8 mouse cellular contexts compared by ENCODE assay signal in genomic region chr7:44373460-44373859, GRCm38 (mm10). TPM values are rescaled to one million over a fixed set of nuclear protein-coding genes. Genes with fewer than 3 reads are reported as not detected.
A peak's percentile ranks its signal among the peaks of the same experiment; 100 is the strongest.
DNase-seq lines count a peak whose midpoint lies in the region; ATAC-seq and TF ChIP-seq lines count a peak whose summit lies in the region.

No protein-coding gene starts in this region.

- no peaks in the 10 kb centered on the region for H3K27me3 ChIP-seq in kidney, postnatal 0 days (ENCODE audit: insufficient read depth, low read length)
- H3K27me3 ChIP-seq in embryonic facial prominence, embryonic 12.5 days: no peaks in the 10 kb centered on the region
- no peaks in the 10 kb centered on the region; the same call in 1 of the 2 replicates for H3K27me3 ChIP-seq in intestine, embryonic 14.5 days (replicated peaks; ENCODE audit: control insufficient read depth, insufficient read depth, low read length)
- no peaks in the 10 kb centered on the region for H3K27me3 ChIP-seq in midbrain, postnatal 0 days (ENCODE audit: insufficient read depth, low read length)

- ATAC-seq in kidney, postnatal 0 days (replicated peaks; ENCODE audit: low FRiP score, low read depth): no peak
- peak; percentile 35; the same call in 1 of the 2 replicates for ATAC-seq in embryonic facial prominence, embryonic 12.5 days (ENCODE audit: insufficient number of reproducible peaks, insufficient read depth, low FRiP score, low TSS enrichment)
- no peak for ATAC-seq in intestine, embryonic 14.5 days (replicated peaks; ENCODE audit: low FRiP score, low TSS enrichment, low read depth)
- ATAC-seq in midbrain, postnatal 0 days (ENCODE audit: low FRiP score): peak; percentile 38

- no peak for DNase-seq in kidney, postnatal 0 days (ENCODE audit: low spot score)
- DNase-seq in kidney, postnatal 36 days: no peak
- DNase-seq in intestine, embryonic 14.5 days (ENCODE audit: low spot score): no peak
- no peak for DNase-seq in midbrain, postnatal 0 days (ENCODE audit: low spot score)
- DNase-seq in spleen, postnatal 4 days (ENCODE audit: low spot score in 2 of 2): no peak
- DNase-seq in cerebellum, adult 18-20 months: no peak
- no peak for DNase-seq in frontal cortex, adult 2 months (ENCODE audit: extremely low spot score in 1 of 2, low spot score in 1 of 2)

- H3K4me2 ChIP-seq in kidney, postnatal 0 days (ENCODE audit: low read length): peak overlapping the region; percentile 92
- H3K4me2 ChIP-seq in embryonic facial prominence, embryonic 12.5 days (replicated peaks): peak overlapping the region; percentile 81
- H3K4me2 ChIP-seq in intestine, embryonic 14.5 days (ENCODE audit: low read length): peak overlapping the region; percentile 71
- H3K4me2 ChIP-seq in midbrain, postnatal 0 days (ENCODE audit: low read depth, low read length, poor library complexity, severe bottlenecking): peak overlapping the region; percentile 80

- no peaks in the 10 kb centered on the region for H3K36me3 ChIP-seq in kidney, postnatal 0 days (ENCODE audit: insufficient read depth, low read length)
- no peaks in the 10 kb centered on the region for H3K36me3 ChIP-seq in embryonic facial prominence, embryonic 12.5 days
- no peaks in the 10 kb centered on the region for H3K36me3 ChIP-seq in intestine, embryonic 14.5 days (ENCODE audit: control insufficient read depth, insufficient read depth, low read length)
- no peaks in the 10 kb centered on the region for H3K36me3 ChIP-seq in midbrain, postnatal 0 days (ENCODE audit: insufficient read depth, low read length)

- TF ChIP-seq CTCF in kidney, postnatal 0 days (IDR thresholded peaks at IDR 0.05; ENCODE audit: low read depth): no peak
- no peak for TF ChIP-seq CTCF in midbrain, postnatal 0 days (IDR thresholded peaks at IDR 0.05)

- no peak overlapping the region for H3K27ac ChIP-seq in kidney, postnatal 0 days
- H3K27ac ChIP-seq in embryonic facial prominence, embryonic 12.5 days: no peak overlapping the region
- H3K27ac ChIP-seq in intestine, embryonic 14.5 days (ENCODE audit: low read depth): no peak overlapping the region
- peak overlapping the region; percentile 83; the same call in 1 of the 2 replicates for H3K27ac ChIP-seq in midbrain, postnatal 0 days (ENCODE audit: low read depth, low read length)

- no peaks in the 10 kb centered on the region for H3K9me3 ChIP-seq in kidney, postnatal 0 days (replicated peaks; ENCODE audit: low read length)
- no peaks in the 10 kb centered on the region for H3K9me3 ChIP-seq in embryonic facial prominence, embryonic 12.5 days
- no peaks in the 10 kb centered on the region for H3K9me3 ChIP-seq in intestine, embryonic 14.5 days (ENCODE audit: control insufficient read depth, low read length)
- no peaks in the 10 kb centered on the region for H3K9me3 ChIP-seq in midbrain, postnatal 0 days (ENCODE audit: low read length)

- H3K9ac ChIP-seq in kidney, postnatal 0 days (ENCODE audit: low read depth, low read length): 0 out of 2 replicates have a peak overlapping the region, but pooled peaks have one; percentile 23
- H3K9ac ChIP-seq in embryonic facial prominence, embryonic 12.5 days: peak overlapping the region; percentile 38
- H3K9ac ChIP-seq in intestine, embryonic 14.5 days (ENCODE audit: low read length): no peak overlapping the region
- H3K9ac ChIP-seq in midbrain, postnatal 0 days (replicated peaks; ENCODE audit: low read length, poor library complexity, severe bottlenecking): peak overlapping the region; percentile 39; the same call in 1 of the 2 replicates

- H3K4me3 ChIP-seq in kidney, postnatal 0 days (replicated peaks; ENCODE audit: low read depth, low read length): peak overlapping the region; percentile 57
- peak overlapping the region; percentile 52 for H3K4me3 ChIP-seq in embryonic facial prominence, embryonic 12.5 days
- H3K4me3 ChIP-seq in intestine, embryonic 14.5 days (ENCODE audit: low read depth, low read length): peak overlapping the region; percentile 64
- H3K4me3 ChIP-seq in midbrain, postnatal 0 days (ENCODE audit: low read depth, low read length): peak overlapping the region; percentile 56

- WGBS in kidney, postnatal 0 days: 18% methylated on average over 7 of the region's 7 CpGs
- WGBS in embryonic facial prominence, embryonic 12.5 days: 10% methylated on average over 7 of the region's 7 CpGs
- WGBS in intestine, embryonic 14.5 days: 11% methylated on average over 7 of the region's 7 CpGs
- WGBS in midbrain, postnatal 0 days: 10% methylated on average over 7 of the region's 7 CpGs

- H3K4me1 ChIP-seq in kidney, postnatal 0 days (replicated peaks; ENCODE audit: insufficient read depth, low read length): 0 out of 2 replicates have a peak, but pooled peaks cover 9% of the 10 kb centered on the region
- peaks cover 10% of the 10 kb centered on the region; the same call in 1 of the 2 replicates for H3K4me1 ChIP-seq in embryonic facial prominence, embryonic 12.5 days
- H3K4me1 ChIP-seq in intestine, embryonic 14.5 days (replicated peaks; ENCODE audit: control insufficient read depth, insufficient read depth, low read length): peaks cover 6% of the 10 kb centered on the region
- H3K4me1 ChIP-seq in midbrain, postnatal 0 days (ENCODE audit: insufficient read depth, low read length): peaks cover 3% of the 10 kb centered on the region; the same call in 1 of the 2 replicates

RNA-seq across cellular contexts. Expression of gene Syt3, which starts 10.4 kb away (rescaled TPM):
- 3.3 and 3.5 TPM in 2 replicates for polyA plus RNA-seq in kidney, postnatal 0 days (2015; fragmentation: Nextera tagmentation; extraction: Ambion mirVana)
- polyA plus RNA-seq in embryonic facial prominence, embryonic 12.5 days (2016; fragmentation: Nextera tagmentation; extraction: Ambion mirVana): 2.9 and 3.3 TPM in 2 replicates
- 1.6 and 1.7 TPM in 2 replicates for polyA plus RNA-seq in intestine, embryonic 14.5 days (2014; fragmentation: Nextera tagmentation; extraction: Ambion mirVana)
- total RNA-seq in midbrain, postnatal 0 days (2014; rRNA removed): 119 and 144 TPM in 2 replicates
- 88.4 and 96.7 TPM in 2 replicates for polyA plus RNA-seq in midbrain, postnatal 0 days (2015; fragmentation: Nextera tagmentation; extraction: Ambion mirVana)
- 56.7 and 57.0 TPM in 2 replicates for polyA plus RNA-seq in frontal cortex, adult 2 months (2012; rRNA removed)

RNA-seq across cellular contexts. Expression of gene 1700008O03Rik, which starts 12.2 kb away (rescaled TPM):
- 1.3 and 1.4 TPM in 2 replicates for polyA plus RNA-seq in kidney, postnatal 0 days (2015; fragmentation: Nextera tagmentation; extraction: Ambion mirVana)
- 0.86 and 1.1 TPM in 2 replicates for polyA plus RNA-seq in embryonic facial prominence, embryonic 12.5 days (2016; fragmentation: Nextera tagmentation; extraction: Ambion mirVana)
- polyA plus RNA-seq in intestine, embryonic 14.5 days (2014; fragmentation: Nextera tagmentation; extraction: Ambion mirVana): 1.5 and 1.6 TPM in 2 replicates
- total RNA-seq in midbrain, postnatal 0 days (2014; rRNA removed): 0.38 and 1.4 TPM in 2 replicates
- polyA plus RNA-seq in midbrain, postnatal 0 days (2015; fragmentation: Nextera tagmentation; extraction: Ambion mirVana): 3.8 and 5.2 TPM in 2 replicates
- 3.7 and 3.8 TPM in 2 replicates for polyA plus RNA-seq in frontal cortex, adult 2 months (2012; rRNA removed)

RNA-seq across cellular contexts. Expression of gene Lrrc4b, which starts 55.4 kb away (rescaled TPM):
- polyA plus RNA-seq in kidney, postnatal 0 days (2015; fragmentation: Nextera tagmentation; extraction: Ambion mirVana): 0.26 and 0.42 TPM in 2 replicates
- 2.3 and 2.6 TPM in 2 replicates for polyA plus RNA-seq in embryonic facial prominence, embryonic 12.5 days (2016; fragmentation: Nextera tagmentation; extraction: Ambion mirVana)
- 1.3 TPM in 2 replicates for polyA plus RNA-seq in intestine, embryonic 14.5 days (2014; fragmentation: Nextera tagmentation; extraction: Ambion mirVana)
- 589 and 657 TPM in 2 replicates for total RNA-seq in midbrain, postnatal 0 days (2014; rRNA removed)
- 24.2 and 26.9 TPM in 2 replicates for polyA plus RNA-seq in midbrain, postnatal 0 days (2015; fragmentation: Nextera tagmentation; extraction: Ambion mirVana)
- 230 and 247 TPM in 2 replicates for polyA plus RNA-seq in frontal cortex, adult 2 months (2012; rRNA removed)

Comparison
In these comparisons a context has a peak if more than half of its experiments do, and no peak if none do; other contexts are left out.
1. ATAC-seq: peak in embryonic facial prominence, embryonic 12.5 days (single experiment) and midbrain, postnatal 0 days (single experiment); none in kidney, postnatal 0 days (single experiment) and intestine, embryonic 14.5 days (single experiment).
2. RNA of gene Syt3, which starts 10.4 kb away (polyA plus RNA-seq): 88.4 to 96.7 TPM in midbrain, postnatal 0 days and 56.7 to 57.0 TPM in frontal cortex, adult 2 months; 3.3 to 3.5 TPM in kidney, postnatal 0 days, 2.9 to 3.3 TPM in embryonic facial prominence, embryonic 12.5 days and 1.6 to 1.7 TPM in intestine, embryonic 14.5 days; every median in the first group is over 10 times any median in the second.
3. Peak in every context shown above with its lines, with median percentiles within 50 percentile points of each other: H3K4me2 ChIP-seq and H3K4me3 ChIP-seq.